Mouse (Mus musculus) neural tube, embryonic 11.5 days (tissue): ENCODE data around the gene Pax6. TPM values are rescaled to one million over a fixed set of nuclear protein-coding genes. Genes with fewer than 3 reads are reported as not detected.

Experiments used
- ATAC-seq: fragments of 200-750 bp; cut with Nextera tagmentation; 2 replicates; pipeline ENCODE4 v1.8.0; 2017; ENCODE audit warnings: moderate number of reproducible peaks, mild to moderate bottlenecking, moderate TSS enrichment, moderate library complexity; ENCODE audit not compliant: insufficient read depth, low FRiP score, low TSS enrichment
- DNase-seq: peaks from one replicate; pipeline ENCODE4 v3.0.0-alpha.2; 2015; ENCODE audit warnings: low spot score
- H3K27ac ChIP-seq: fragments of 300-500 bp; sonication (generic); 2 replicates; pipeline ENCODE4 v1.5.1; 2014; ENCODE audit warnings: low read depth, mild to moderate bottlenecking, low read length
- H3K27me3 ChIP-seq: fragments of 300-500 bp; sonication (generic); 2 replicates; pipeline ENCODE4 v1.6.1; 2014; ENCODE audit warnings: mild to moderate bottlenecking, low read length, mixed read lengths; ENCODE audit not compliant: control insufficient read depth, insufficient read depth
- H3K36me3 ChIP-seq: fragments of 300-500 bp; sonication (generic); 2 replicates; pipeline ENCODE4 v1.6.1; 2014; ENCODE audit warnings: mild to moderate bottlenecking, low read length, moderate library complexity, mixed read lengths; ENCODE audit not compliant: control insufficient read depth, insufficient read depth
- H3K4me1 ChIP-seq: fragments of 300-500 bp; sonication (generic); 2 replicates; pipeline ENCODE4 v1.6.1; 2014; ENCODE audit warnings: low read length, mixed read lengths; ENCODE audit not compliant: control insufficient read depth, insufficient read depth
- H3K4me2 ChIP-seq: fragments of 300-500 bp; sonication (generic); 2 replicates; pipeline ENCODE4 v1.6.1; 2014; ENCODE audit warnings: low read depth, mild to moderate bottlenecking, moderate library complexity
- H3K4me3 ChIP-seq: fragments of 300-500 bp; sonication (generic); 2 replicates; pipeline ENCODE4 v1.5.1; 2014; ENCODE audit warnings: low read depth, low read length
- H3K9ac ChIP-seq: fragments of 300-500 bp; sonication (generic); 2 replicates; pipeline ENCODE4 v1.6.1; 2014; ENCODE audit warnings: mild to moderate bottlenecking, low read length
- H3K9me3 ChIP-seq: fragments of 300-500 bp; sonication (generic); 2 replicates; pipeline ENCODE4 v1.6.1; 2016; ENCODE audit warnings: low read length; ENCODE audit not compliant: control insufficient read depth
- WGBS: fragments of 180-500 bp; shearing (Covaris S2); extraction: QIAGEN DNeasy Blood & Tissue Kit; methylation state at CpG from one replicate; pipeline ENCODE4 v1.1.7; 2014; 5-methylcytosine and 5-hydroxymethylcytosine counted together
- polyA plus RNA-seq: library from polyadenylated mRNA; unstranded; fragments of >200 nt; fragmentation: Nextera tagmentation; extraction: Ambion mirVana; gene quantifications from 2 replicates; pipeline ENCODE4 v1.2.1, GENCODE M21; 2014

Gene Pax6
- polyA plus RNA-seq, 1 experiment from 2014 or later = 28.2 TPM

DNA sequence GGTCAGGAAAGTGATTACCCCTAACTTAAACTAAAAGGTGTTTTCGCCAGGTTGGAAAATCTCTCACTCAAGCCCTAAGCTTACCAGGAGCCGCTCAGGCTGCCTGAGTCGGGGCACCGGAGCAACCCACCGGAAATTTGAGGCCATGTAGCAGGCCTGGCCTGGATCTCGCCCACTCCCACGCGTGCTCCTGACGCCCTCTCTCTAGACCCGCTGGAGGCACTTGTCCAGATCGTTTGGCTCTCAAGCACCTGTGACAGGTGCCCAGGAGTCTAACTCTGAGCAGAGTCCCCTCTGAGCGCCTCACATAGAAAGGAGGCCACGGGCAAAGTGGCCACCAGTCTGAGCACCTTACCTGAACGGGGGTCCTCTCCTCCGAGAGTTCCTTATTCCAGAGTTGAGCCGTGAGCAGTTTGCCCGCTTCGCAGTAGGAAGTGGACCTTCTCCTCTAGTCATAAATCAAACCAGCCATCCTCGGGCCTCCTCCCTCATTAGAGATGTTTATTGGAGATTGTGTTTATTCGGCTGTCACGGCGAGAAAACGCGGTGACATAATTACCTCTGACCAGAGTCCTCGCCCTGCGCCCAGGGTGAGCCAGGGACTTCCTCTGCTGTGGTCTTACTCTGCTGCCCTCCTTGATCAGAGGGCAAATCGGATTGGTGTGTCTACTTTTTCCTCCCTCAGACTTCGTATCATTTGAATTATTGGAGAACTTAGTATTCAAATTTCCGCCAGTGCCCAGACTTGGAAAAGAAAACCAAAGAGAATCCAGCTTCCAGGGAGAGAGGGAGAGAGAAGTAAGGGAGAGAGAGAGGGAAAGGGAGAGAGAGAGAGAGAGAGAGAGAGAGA is 1.4 kb downstream of the Pax6 start:
- no peak overlapping the region for H3K27ac ChIP-seq
- peaks cover 33% of the 10 kb centered on the region for H3K4me1 ChIP-seq
- peak overlapping the region; percentile 39 for H3K4me3 ChIP-seq
- ATAC-seq = no peak
- peak overlapping the region; percentile 71 for H3K4me2 ChIP-seq
- DNase-seq = peak; percentile 52
- H3K27me3 ChIP-seq = peaks cover 87% of the 10 kb centered on the region
- H3K36me3 ChIP-seq = no peaks in the 10 kb centered on the region
- WGBS = 1% methylated on average over 29 of the region's 29 CpGs
- peak overlapping the region; percentile 53 for H3K9ac ChIP-seq
- H3K9me3 ChIP-seq = no peaks in the 10 kb centered on the region

DNA sequence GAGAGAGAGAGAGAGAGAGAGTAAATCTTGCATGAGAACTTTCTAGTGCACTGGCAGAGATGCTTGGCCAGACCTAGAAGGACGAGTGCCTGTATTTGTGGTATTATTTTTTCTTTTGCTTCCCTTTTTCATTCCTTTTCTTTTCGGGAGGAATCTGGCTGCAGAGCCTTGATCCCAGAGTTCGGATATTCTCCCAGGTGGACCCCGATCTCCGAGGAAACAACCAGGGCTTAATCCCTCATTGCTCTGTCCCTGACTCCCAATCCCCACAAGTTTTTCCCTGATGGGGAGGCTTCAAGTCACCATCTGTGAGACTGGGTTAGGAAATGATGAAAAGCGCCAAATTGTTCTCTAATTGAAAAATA is 2.0 kb downstream of the Pax6 start:
- Histone ChIP-seq H3K36me3 (no peaks in the 10 kb centered on the region), H3K9ac (0 out of 2 replicates have a peak overlapping the region, but pooled peaks have one; percentile 12), H3K27me3 (peaks cover 87% of the 10 kb centered on the region), H3K4me3 (peak overlapping the region; percentile 62), H3K27ac (no peak overlapping the region), H3K4me2 (peak overlapping the region; percentile 71), H3K4me1 (peaks cover 33% of the 10 kb centered on the region), H3K9me3 (no peaks in the 10 kb centered on the region)
- WGBS = 2% methylated on average over 6 of the region's 6 CpGs
- ATAC-seq = no peak
- peak; percentile 17 for DNase-seq

DNA sequence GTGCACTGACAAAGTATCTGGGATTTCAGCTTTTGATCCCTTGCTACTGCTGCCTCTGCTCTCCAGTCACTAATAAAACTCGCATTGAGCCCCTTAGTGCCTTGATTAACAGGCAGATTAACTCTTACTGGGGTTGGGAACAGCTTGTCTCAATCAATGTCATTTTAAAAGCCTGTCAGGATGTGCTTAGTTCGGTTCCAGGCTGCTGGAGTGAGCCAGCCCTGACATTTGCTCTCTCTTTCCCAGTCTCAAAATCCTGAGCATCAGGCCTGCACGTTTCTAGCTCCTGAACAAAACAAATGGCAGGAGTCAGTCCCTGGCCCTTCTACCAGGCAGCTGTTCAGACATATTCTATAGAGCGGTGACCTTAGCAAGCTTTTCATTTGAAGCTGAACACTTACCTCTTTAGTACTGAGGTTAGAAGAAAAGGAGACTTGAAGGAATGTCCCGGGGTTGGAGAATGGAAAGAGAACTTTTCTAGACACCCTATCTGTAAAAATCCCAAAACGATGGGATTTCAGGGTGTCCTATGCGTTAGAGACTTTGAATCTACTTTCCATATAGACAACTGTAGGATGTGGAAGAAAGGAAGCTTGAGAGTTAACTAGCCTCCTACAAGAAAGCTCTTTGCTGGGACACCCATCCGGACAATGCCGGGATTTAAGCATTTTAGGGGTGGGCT is 2.6 kb downstream of the Pax6 start:
- H3K4me3 ChIP-seq = peak overlapping the region; percentile 62
- no peak overlapping the region for H3K27ac ChIP-seq
- no peak for DNase-seq
- H3K27me3 ChIP-seq = peaks cover 87% of the 10 kb centered on the region
- no peak for ATAC-seq
- peak overlapping the region; percentile 12; the same call in 1 of the 2 replicates for H3K9ac ChIP-seq
- peak overlapping the region; percentile 71 for H3K4me2 ChIP-seq
- WGBS = 1% methylated on average over 9 of the region's 9 CpGs
- peaks cover 33% of the 10 kb centered on the region for H3K4me1 ChIP-seq
- no peaks in the 10 kb centered on the region for H3K9me3 ChIP-seq
- no peaks in the 10 kb centered on the region for H3K36me3 ChIP-seq

DNA sequence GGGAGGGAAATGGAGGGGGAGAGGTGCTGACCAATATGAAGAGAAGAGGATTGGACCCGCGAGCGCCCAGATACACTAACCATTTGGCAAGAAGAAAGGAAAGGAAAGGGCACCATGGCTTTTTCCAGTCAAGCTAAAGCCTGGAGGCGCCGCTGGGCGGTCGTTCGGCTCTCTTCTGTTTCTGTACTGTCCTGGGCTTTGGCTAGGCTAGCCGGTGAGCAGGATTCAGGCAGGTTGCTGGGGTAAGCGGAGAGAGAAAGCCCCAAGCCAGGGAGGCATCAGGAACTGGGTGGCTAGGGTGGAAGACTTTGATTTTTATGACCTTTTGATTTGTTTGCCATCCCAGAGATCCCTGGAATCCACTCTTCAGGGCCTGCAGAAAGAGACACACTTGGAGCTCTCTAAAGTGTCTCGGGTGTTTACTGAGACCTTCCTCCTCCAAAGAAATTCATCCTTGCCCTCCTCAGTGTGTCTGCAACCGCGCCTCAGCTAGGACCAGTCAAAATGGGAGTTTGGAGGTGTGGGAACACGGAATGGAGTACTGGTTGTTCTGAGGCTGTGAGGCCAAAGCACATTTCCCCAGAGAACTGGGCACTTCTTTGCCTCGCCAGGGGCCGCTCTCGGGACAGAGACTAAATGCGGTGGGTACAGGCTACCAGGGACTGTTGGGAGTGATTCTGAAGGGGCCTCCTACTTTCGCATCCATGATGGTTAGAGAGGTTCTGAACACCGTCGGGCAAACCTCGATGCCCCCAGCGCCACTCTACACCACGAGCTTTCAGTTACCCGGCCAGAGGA is 3.3 kb downstream of the Pax6 start:
- H3K9ac ChIP-seq = peak overlapping the region; percentile 43
- WGBS = under 1% methylated on average over 25 of the region's 25 CpGs
- H3K4me1 ChIP-seq = peaks cover 30% of the 10 kb centered on the region
- no peaks in the 10 kb centered on the region for H3K36me3 ChIP-seq
- H3K9me3 ChIP-seq = no peaks in the 10 kb centered on the region
- H3K27ac ChIP-seq = no peak overlapping the region
- DNase-seq (peak; percentile 54), ATAC-seq (no peak)
- H3K4me2 ChIP-seq = peak overlapping the region; percentile 71
- H3K27me3 ChIP-seq = peaks cover 88% of the 10 kb centered on the region
- H3K4me3 ChIP-seq = peak overlapping the region; percentile 62

DNA sequence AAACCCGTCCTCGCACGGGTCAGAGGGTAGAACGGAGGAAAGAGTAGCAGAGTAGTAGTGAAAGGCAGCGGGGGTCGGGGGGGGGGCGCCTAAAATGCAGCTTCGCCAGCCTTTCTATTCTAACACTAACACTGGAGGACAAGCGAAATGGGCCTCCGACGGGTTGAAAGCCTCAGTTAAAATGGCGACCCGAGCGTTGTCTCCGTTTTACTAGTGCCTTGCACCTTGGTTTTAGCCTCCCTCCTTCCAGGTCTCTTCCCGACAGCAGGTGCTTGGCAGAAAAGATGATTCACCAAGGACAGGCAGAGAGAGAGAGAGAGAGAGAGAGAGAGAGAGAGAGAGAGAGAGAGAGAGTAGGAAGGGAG is 3.9 kb downstream of the Pax6 start:
- no peaks in the 10 kb centered on the region for H3K36me3 ChIP-seq
- H3K9ac ChIP-seq = peak overlapping the region; percentile 43

DNA sequence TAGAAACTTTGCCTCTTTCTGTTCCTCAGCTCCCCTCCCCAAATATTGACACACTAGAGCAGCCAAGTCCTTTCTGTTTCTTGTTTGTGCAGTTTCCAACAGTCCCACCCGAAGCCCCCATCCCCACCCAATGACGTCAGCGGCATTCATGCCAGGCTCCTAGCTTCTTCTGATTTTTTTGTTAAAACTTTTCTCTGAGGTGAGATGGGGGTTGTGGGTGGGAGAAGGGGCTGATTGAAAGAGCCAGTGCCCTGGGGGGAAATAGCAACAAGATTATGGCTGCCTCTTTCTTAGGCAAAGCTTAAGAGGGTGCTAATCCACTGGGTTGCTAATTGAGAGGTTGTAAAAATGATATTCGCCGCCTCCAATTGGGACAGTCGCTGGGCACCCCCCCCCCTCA is 4.4 kb downstream of the Pax6 start:
- ATAC-seq (no peak), DNase-seq (peak; percentile 35)
- H3K4me3 ChIP-seq = peak overlapping the region; percentile 62
- H3K4me1 ChIP-seq = peaks cover 28% of the 10 kb centered on the region
- H3K27me3 ChIP-seq = peaks cover 86% of the 10 kb centered on the region
- H3K9me3 ChIP-seq = no peaks in the 10 kb centered on the region
- 1% methylated on average over 6 of the region's 6 CpGs for WGBS
- H3K4me2 ChIP-seq = peak overlapping the region; percentile 71
- no peaks in the 10 kb centered on the region for H3K36me3 ChIP-seq
- peak overlapping the region; percentile 60 for H3K9ac ChIP-seq
- H3K27ac ChIP-seq = 0 out of 2 replicates have a peak overlapping the region, but pooled peaks have one; percentile 27

More for the DNA sequence above, 3.9 kb downstream of the Pax6 start:
- Histone ChIP-seq H3K27me3 (peaks cover 87% of the 10 kb centered on the region), H3K9me3 (no peaks in the 10 kb centered on the region), H3K4me1 (peaks cover 28% of the 10 kb centered on the region), H3K4me2 (peak overlapping the region; percentile 71), H3K4me3 (peak overlapping the region; percentile 62), H3K27ac (no peak overlapping the region)
- ATAC-seq (no peak), DNase-seq (peak; percentile 43)
- WGBS = 1% methylated on average over 16 of the region's 16 CpGs

DNA sequence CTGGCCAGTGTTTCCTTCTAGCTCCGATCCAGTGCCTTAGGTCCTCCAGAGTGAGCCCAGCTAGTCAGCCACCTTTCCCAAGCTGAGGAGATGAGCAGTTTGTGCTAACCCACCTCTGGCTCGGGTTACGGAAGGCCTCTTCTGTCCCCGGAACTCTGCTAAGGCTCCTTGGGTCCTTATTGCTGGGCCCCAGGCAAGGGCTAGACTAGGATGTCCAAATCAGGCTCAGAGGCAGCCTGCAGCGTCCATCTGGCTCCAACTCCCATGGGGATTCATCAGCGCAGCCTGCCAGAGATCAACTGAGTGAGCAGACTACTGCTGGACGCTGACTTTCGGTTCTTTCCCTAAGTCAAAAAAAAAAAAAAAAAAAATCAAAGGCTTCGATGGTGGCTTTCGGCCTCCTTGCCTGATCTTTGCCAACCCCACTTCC is 4.9 kb downstream of the Pax6 start:
- no peak for ATAC-seq
- no peaks in the 10 kb centered on the region for H3K36me3 ChIP-seq
- H3K27me3 ChIP-seq = peaks cover 80% of the 10 kb centered on the region
- peak overlapping the region; percentile 60 for H3K9ac ChIP-seq
- H3K4me2 ChIP-seq = peak overlapping the region; percentile 71
- peak overlapping the region; percentile 58 for H3K27ac ChIP-seq
- peaks cover 27% of the 10 kb centered on the region for H3K4me1 ChIP-seq
- peak overlapping the region; percentile 62 for H3K4me3 ChIP-seq
- WGBS = 1% methylated on average over 10 of the region's 10 CpGs
- no peaks in the 10 kb centered on the region for H3K9me3 ChIP-seq
- peak; percentile 61 for DNase-seq

DNA sequence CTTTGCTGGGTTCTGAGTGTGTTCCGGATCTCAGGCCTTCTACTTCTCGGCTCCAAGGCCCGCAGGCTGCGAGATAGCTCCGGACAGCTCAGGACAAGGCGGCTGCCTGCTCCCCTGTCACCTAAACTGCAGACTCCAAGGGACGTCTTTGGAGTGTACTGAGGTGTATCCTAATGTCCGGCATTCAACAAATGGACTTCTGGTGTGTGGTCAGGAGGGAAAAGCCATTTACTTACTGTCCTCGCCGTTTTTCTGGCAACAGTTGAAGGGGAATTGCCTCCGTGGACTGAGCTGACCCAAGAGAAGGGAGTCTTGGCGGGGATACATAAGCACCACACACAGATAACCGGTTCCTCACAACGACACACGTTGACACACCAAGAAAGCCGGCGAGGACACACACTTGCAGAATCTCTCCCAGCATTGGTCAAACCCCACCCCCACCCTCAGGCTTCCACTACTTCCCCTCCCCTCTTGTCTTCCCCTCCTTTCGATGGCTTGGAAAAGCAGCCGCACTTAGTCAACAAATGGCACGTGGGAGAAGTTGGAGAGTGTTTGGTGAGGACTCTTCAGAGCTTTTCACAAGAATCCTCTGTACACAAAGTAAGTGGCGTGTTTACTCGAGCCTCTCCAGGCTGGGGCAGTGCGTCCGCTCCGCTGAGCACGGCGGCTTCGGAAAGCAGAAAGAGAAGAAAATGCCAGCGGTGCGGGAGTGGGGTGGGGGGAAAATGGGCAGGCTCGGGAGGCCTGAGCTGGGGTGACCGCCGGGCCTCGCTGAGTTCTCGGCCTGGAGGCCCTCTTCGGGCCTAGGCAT is 5.6 kb downstream of the Pax6 start:
- peaks cover 23% of the 10 kb centered on the region for H3K4me1 ChIP-seq
- no peaks in the 10 kb centered on the region for H3K9me3 ChIP-seq
- peak overlapping the region; percentile 67 for H3K9ac ChIP-seq
- peaks cover 75% of the 10 kb centered on the region for H3K27me3 ChIP-seq
- H3K4me2 ChIP-seq = peak overlapping the region; percentile 71
- DNase-seq (peak; percentile 62), ATAC-seq (peak; percentile 11)
- H3K4me3 ChIP-seq = peak overlapping the region; percentile 62
- WGBS = 1% methylated on average over 36 of the region's 36 CpGs
- H3K27ac ChIP-seq = peak overlapping the region; percentile 58
- H3K36me3 ChIP-seq = no peaks in the 10 kb centered on the region
